In genomic region chr3:34795103-34795983, GRCm38 (mm10) we compare ENCODE assay signal across 9 mouse cellular contexts.
DNase-seq lines count a peak whose midpoint lies in the region; ATAC-seq and TF ChIP-seq lines count a peak whose summit lies in the region.
"Had no signal": no experiment of that assay in that cellular context is flagged by ENCODE, and none has a peak within 500 bp of the region (broad histone marks: within the 10 kb centered on the region; RNA-seq: fewer than 3 reads in every experiment).

No protein-coding gene starts in this region.

- no peaks in the 10 kb centered on the region for H3K36me3 ChIP-seq in limb, embryonic 10.5 days
- no peaks in the 10 kb centered on the region for H3K36me3 ChIP-seq in midbrain, postnatal 0 days (ENCODE audit: insufficient read depth, low read length)

- peaks cover 16% of the 10 kb centered on the region for H3K4me1 ChIP-seq in limb, embryonic 10.5 days
- H3K4me1 ChIP-seq in midbrain, postnatal 0 days (ENCODE audit: insufficient read depth, low read length): no peaks in the 10 kb centered on the region
- H3K4me1 ChIP-seq: megakaryocyte, embryonic 14.5 days had no signal

- no peaks in the 10 kb centered on the region for H3K9me3 ChIP-seq in limb, embryonic 10.5 days (replicated peaks)
- no peaks in the 10 kb centered on the region for H3K9me3 ChIP-seq in midbrain, postnatal 0 days (ENCODE audit: low read length)

- WGBS in limb, embryonic 10.5 days: 24% methylated on average over 23 of the region's 23 CpGs
- WGBS in midbrain, postnatal 0 days: 16% methylated on average over 22 of the region's 23 CpGs

- no peak for TF ChIP-seq CTCF in midbrain, postnatal 0 days (IDR thresholded peaks at IDR 0.05)

- DNase-seq in cerebellum, postnatal 10 days: peak; percentile 27 to 47
- DNase-seq in cerebellum, adult 18-20 months: no peak
- peak; percentile 69 for DNase-seq in Muller cell, postnatal 12 days (ENCODE audit: inconsistent ontology term)
- peak; percentile 82 for DNase-seq in forelimb bud, embryonic 11.5 days (ENCODE audit: low read depth, low spot score)
- DNase-seq in limb, embryonic 10.5 days (ENCODE audit: low spot score): peak; percentile 84
- no peak for DNase-seq in midbrain, postnatal 0 days (ENCODE audit: low spot score)
- DNase-seq in cerebellum, postnatal 36 days: no peak

- H3K27me3 ChIP-seq in limb, embryonic 10.5 days (ENCODE audit: low read depth, poor library complexity, severe bottlenecking): peaks cover 19% of the 10 kb centered on the region
- 0 out of 2 replicates have a peak, but pooled peaks cover 3% of the 10 kb centered on the region for H3K27me3 ChIP-seq in midbrain, postnatal 0 days (ENCODE audit: insufficient read depth, low read length)
- H3K27me3 ChIP-seq: megakaryocyte, embryonic 14.5 days had no signal

- H3K9ac ChIP-seq in midbrain, postnatal 0 days (replicated peaks; ENCODE audit: low read length, poor library complexity, severe bottlenecking): no peak overlapping the region

- H3K4me2 ChIP-seq in midbrain, postnatal 0 days (ENCODE audit: low read depth, low read length, poor library complexity, severe bottlenecking): peak overlapping the region; percentile 56

- H3K27ac ChIP-seq in limb, embryonic 10.5 days: peak overlapping the region; percentile 58
- H3K27ac ChIP-seq in midbrain, postnatal 0 days (ENCODE audit: low read depth, low read length): no peak overlapping the region

- H3K4me3 ChIP-seq in limb, embryonic 10.5 days: peak overlapping the region; percentile 43
- peak overlapping the region; percentile 26 for H3K4me3 ChIP-seq in midbrain, postnatal 0 days (ENCODE audit: low read depth, low read length)
- H3K4me3 ChIP-seq: megakaryocyte, embryonic 14.5 days had no signal

- ATAC-seq in midbrain, postnatal 0 days (ENCODE audit: low FRiP score): no peak
- no peak for ATAC-seq in inflammation-experienced regulatory T-cells, adult 6 months

Comparison
In these comparisons a context has a peak if more than half of its experiments do, and no peak if none do; other contexts are left out.
1. DNase-seq: peak in cerebellum, postnatal 10 days (2 of 2), Muller cell, postnatal 12 days (single experiment), forelimb bud, embryonic 11.5 days (single experiment) and limb, embryonic 10.5 days (single experiment); none in cerebellum, adult 18-20 months (0 of 2), midbrain, postnatal 0 days (single experiment) and cerebellum, postnatal 36 days (0 of 2).